Mouse (Mus musculus): ENCODE results near the gene Rlim. TPM values are rescaled to one million over a fixed set of nuclear protein-coding genes. Genes with fewer than 3 reads are reported as not detected.

Rlim gene
- polyA plus RNA-seq, 1 experiment from 2014 or later = 21.9 TPM

- DNase-seq (ENCODE audit: low spot score) (peak; percentile 24), ATAC-seq (no peak)
- 26% methylated on average over 6 of the region's 6 CpGs for WGBS
- Histone ChIP-seq H3K36me3 (ENCODE audit: control insufficient read depth, insufficient read depth, low read length) (no peaks in the 10 kb centered on the region), H3K4me3 (ENCODE audit: low read depth, low read length) (no peak overlapping the region), H3K4me2 (ENCODE audit: low read length) (no peak overlapping the region), H3K9me3 (replicated peaks; ENCODE audit: control insufficient read depth, low read length) (no peaks in the 10 kb centered on the region), H3K27ac (ENCODE audit: low read depth, low read length) (no peak overlapping the region), H3K9ac (ENCODE audit: low read length) (no peak overlapping the region), H3K4me1 (ENCODE audit: control insufficient read depth, insufficient read depth, low read length) (no peaks in the 10 kb centered on the region), H3K27me3 (replicated peaks; ENCODE audit: control insufficient read depth, insufficient read depth, low read length) (peaks cover 13% of the 10 kb centered on the region; the same call in 1 of the 2 replicates)
These were observed 5.1 kb upstream of the Rlim start for GRCm38 (mm10) chrX:103986159-103986558.

- Histone ChIP-seq H3K27ac (ENCODE audit: low read depth, low read length) (no peak overlapping the region), H3K4me2 (ENCODE audit: low read length) (no peak overlapping the region), H3K4me1 (ENCODE audit: control insufficient read depth, insufficient read depth, low read length) (no peaks in the 10 kb centered on the region), H3K27me3 (replicated peaks; ENCODE audit: control insufficient read depth, insufficient read depth, low read length) (peaks cover 13% of the 10 kb centered on the region; the same call in 1 of the 2 replicates), H3K9ac (ENCODE audit: low read length) (no peak overlapping the region), H3K9me3 (replicated peaks; ENCODE audit: control insufficient read depth, low read length) (no peaks in the 10 kb centered on the region), H3K4me3 (ENCODE audit: low read depth, low read length) (no peak overlapping the region), H3K36me3 (ENCODE audit: control insufficient read depth, insufficient read depth, low read length) (no peaks in the 10 kb centered on the region)
- ATAC-seq = no peak
- 31% methylated on average over 5 of the region's 5 CpGs for WGBS
- DNase-seq (ENCODE audit: low spot score) = no peak
These were observed 3.9 kb upstream of the Rlim start for GRCm38 (mm10) chrX:103984992-103985391.

- Histone ChIP-seq H3K27ac (ENCODE audit: low read depth, low read length) (no peak overlapping the region), H3K36me3 (ENCODE audit: control insufficient read depth, insufficient read depth, low read length) (no peaks in the 10 kb centered on the region; the same call in 1 of the 2 replicates)
- 77% methylated on average over 10 of the region's 10 CpGs for WGBS
These were observed 722 bp upstream of the Rlim start for GRCm38 (mm10) chrX:103981806-103982205.

GRCm38 (mm10) chrX:103980590-103981168 is 405 bp downstream of the Rlim start:
- Histone ChIP-seq H3K27me3 (replicated peaks; ENCODE audit: control insufficient read depth, insufficient read depth, low read length) (peaks cover 8% of the 10 kb centered on the region; the same call in 1 of the 2 replicates), H3K9me3 (replicated peaks; ENCODE audit: control insufficient read depth, low read length) (no peaks in the 10 kb centered on the region), H3K9ac (ENCODE audit: low read length) (peak overlapping the region; percentile 80), H3K4me2 (ENCODE audit: low read length) (peak overlapping the region; percentile 57), H3K36me3 (ENCODE audit: control insufficient read depth, insufficient read depth, low read length) (peaks cover 7% of the 10 kb centered on the region; the same call in 1 of the 2 replicates), H3K4me3 (ENCODE audit: low read depth, low read length) (peak overlapping the region; percentile 65), H3K27ac (ENCODE audit: low read depth, low read length) (peak overlapping the region; percentile 92), H3K4me1 (ENCODE audit: control insufficient read depth, insufficient read depth, low read length) (no peaks in the 10 kb centered on the region)
- WGBS = 30% methylated on average over 51 of the region's 51 CpGs
- DNase-seq (ENCODE audit: low spot score) (peak; percentile 16), ATAC-seq (peak; percentile 40)

More at GRCm38 (mm10) chrX:103981806-103982205, 722 bp upstream of the Rlim start:
- ATAC-seq (no peak), DNase-seq (ENCODE audit: low spot score) (no peak)
- Histone ChIP-seq H3K4me1 (ENCODE audit: control insufficient read depth, insufficient read depth, low read length) (no peaks in the 10 kb centered on the region), H3K27me3 (replicated peaks; ENCODE audit: control insufficient read depth, insufficient read depth, low read length) (peaks cover 8% of the 10 kb centered on the region; the same call in 1 of the 2 replicates), H3K4me3 (ENCODE audit: low read depth, low read length) (peak overlapping the region; percentile 65; the same call in 1 of the 2 replicates), H3K9ac (ENCODE audit: low read length) (no peak overlapping the region), H3K9me3 (replicated peaks; ENCODE audit: control insufficient read depth, low read length) (no peaks in the 10 kb centered on the region), H3K4me2 (ENCODE audit: low read length) (peak overlapping the region; percentile 30)

GRCm38 (mm10) chrX:103980036-103980435 is 1.0 kb downstream of the Rlim start:
- peak overlapping the region; percentile 65 for H3K4me3 ChIP-seq (ENCODE audit: low read depth, low read length)
- no peak overlapping the region for H3K27ac ChIP-seq (ENCODE audit: low read depth, low read length)
- ATAC-seq (no peak), DNase-seq (ENCODE audit: low spot score) (peak; percentile 51)
- H3K9me3 ChIP-seq (replicated peaks; ENCODE audit: control insufficient read depth, low read length) = no peaks in the 10 kb centered on the region
- peaks cover 7% of the 10 kb centered on the region; the same call in 1 of the 2 replicates for H3K36me3 ChIP-seq (ENCODE audit: control insufficient read depth, insufficient read depth, low read length)
- H3K4me2 ChIP-seq (ENCODE audit: low read length) = peak overlapping the region; percentile 57
- peaks cover 7% of the 10 kb centered on the region; the same call in 1 of the 2 replicates for H3K27me3 ChIP-seq (replicated peaks; ENCODE audit: control insufficient read depth, insufficient read depth, low read length)
- no peaks in the 10 kb centered on the region for H3K4me1 ChIP-seq (ENCODE audit: control insufficient read depth, insufficient read depth, low read length)
- WGBS = 22% methylated on average over 12 of the region's 12 CpGs
- H3K9ac ChIP-seq (ENCODE audit: low read length) = peak overlapping the region; percentile 80

- H3K4me1 ChIP-seq (ENCODE audit: control insufficient read depth, insufficient read depth, low read length) = no peaks in the 10 kb centered on the region
- ATAC-seq (no peak), DNase-seq (ENCODE audit: low spot score) (no peak)
- H3K4me2 ChIP-seq (ENCODE audit: low read length) = no peak overlapping the region
- peaks cover 6% of the 10 kb centered on the region; the same call in 1 of the 2 replicates for H3K27me3 ChIP-seq (replicated peaks; ENCODE audit: control insufficient read depth, insufficient read depth, low read length)
- no peaks in the 10 kb centered on the region for H3K36me3 ChIP-seq (ENCODE audit: control insufficient read depth, insufficient read depth, low read length)
- H3K9me3 ChIP-seq (replicated peaks; ENCODE audit: control insufficient read depth, low read length) = no peaks in the 10 kb centered on the region
- H3K4me3 ChIP-seq (ENCODE audit: low read depth, low read length) = no peak overlapping the region
- H3K9ac ChIP-seq (ENCODE audit: low read length) = no peak overlapping the region
- WGBS = 89% methylated on average over 3 of the region's 3 CpGs
- no peak overlapping the region for H3K27ac ChIP-seq (ENCODE audit: low read depth, low read length)
These were observed 41.4 kb downstream of the Rlim start for GRCm38 (mm10) chrX:103939701-103940100.

- Histone ChIP-seq H3K27ac (ENCODE audit: low read depth, low read length) (no peak overlapping the region), H3K4me1 (ENCODE audit: control insufficient read depth, insufficient read depth, low read length) (no peaks in the 10 kb centered on the region), H3K9me3 (replicated peaks; ENCODE audit: control insufficient read depth, low read length) (no peaks in the 10 kb centered on the region), H3K27me3 (replicated peaks; ENCODE audit: control insufficient read depth, insufficient read depth, low read length) (no peaks in the 10 kb centered on the region), H3K9ac (ENCODE audit: low read length) (no peak overlapping the region), H3K4me2 (ENCODE audit: low read length) (no peak overlapping the region), H3K4me3 (ENCODE audit: low read depth, low read length) (no peak overlapping the region), H3K36me3 (ENCODE audit: control insufficient read depth, insufficient read depth, low read length) (no peaks in the 10 kb centered on the region)
- WGBS = 34% methylated on average over 3 of the region's 3 CpGs
- no peak for ATAC-seq
- DNase-seq (ENCODE audit: low spot score) = peak; percentile 49
These were observed 43.8 kb downstream of the Rlim start for GRCm38 (mm10) chrX:103937333-103937732.

- Histone ChIP-seq H3K36me3 (ENCODE audit: control insufficient read depth, insufficient read depth, low read length) (no peaks in the 10 kb centered on the region), H3K9me3 (replicated peaks; ENCODE audit: control insufficient read depth, low read length) (no peaks in the 10 kb centered on the region), H3K4me1 (ENCODE audit: control insufficient read depth, insufficient read depth, low read length) (no peaks in the 10 kb centered on the region), H3K9ac (ENCODE audit: low read length) (no peak overlapping the region), H3K27me3 (replicated peaks; ENCODE audit: control insufficient read depth, insufficient read depth, low read length) (no peaks in the 10 kb centered on the region; the same call in 1 of the 2 replicates), H3K4me3 (ENCODE audit: low read depth, low read length) (no peak overlapping the region), H3K27ac (ENCODE audit: low read depth, low read length) (no peak overlapping the region), H3K4me2 (ENCODE audit: low read length) (no peak overlapping the region)
- DNase-seq (ENCODE audit: low spot score) (no peak), ATAC-seq (no peak)
- 74% methylated on average over 2 of the region's 2 CpGs for WGBS
These were observed 58.6 kb downstream of the Rlim start for GRCm38 (mm10) chrX:103922436-103922835.

- no peaks in the 10 kb centered on the region for H3K9me3 ChIP-seq (replicated peaks; ENCODE audit: control insufficient read depth, low read length)
- no peaks in the 10 kb centered on the region for H3K36me3 ChIP-seq (ENCODE audit: control insufficient read depth, insufficient read depth, low read length)
- no peaks in the 10 kb centered on the region; the same call in 1 of the 2 replicates for H3K27me3 ChIP-seq (replicated peaks; ENCODE audit: control insufficient read depth, insufficient read depth, low read length)
- H3K9ac ChIP-seq (ENCODE audit: low read length) = no peak overlapping the region
- H3K4me1 ChIP-seq (ENCODE audit: control insufficient read depth, insufficient read depth, low read length) = no peaks in the 10 kb centered on the region
- 56% methylated on average over 5 of the region's 5 CpGs for WGBS
- no peak overlapping the region for H3K4me2 ChIP-seq (ENCODE audit: low read length)
- DNase-seq (ENCODE audit: low spot score) (no peak), ATAC-seq (no peak)
- no peak overlapping the region for H3K27ac ChIP-seq (ENCODE audit: low read depth, low read length)
- H3K4me3 ChIP-seq (ENCODE audit: low read depth, low read length) = no peak overlapping the region
These were observed 62.1 kb downstream of the Rlim start for GRCm38 (mm10) chrX:103918954-103919353.

All from forebrain, embryonic 14.5 days (tissue).